ENCODE assay signal across 7 mouse cellular contexts in genomic region chr11:69580091-69580514, GRCm38 (mm10). TPM values are rescaled to one million over a fixed set of nuclear protein-coding genes. Genes with fewer than 3 reads are reported as not detected.
DNase-seq lines count a peak whose midpoint lies in the region; ATAC-seq lines count a peak whose summit lies in the region.

TSS of gene Wrap53 (minus strand) at chr11:69580255.
TSS of gene Trp53 (plus strand) at chr11:69580359.

- peak within 1 kb of the TSS; percentile 83 for H3K4me2 ChIP-seq in embryonic facial prominence, embryonic 11.5 days (ENCODE audit: low read depth, low read length)
- H3K4me2 ChIP-seq in midbrain, embryonic 13.5 days (replicated peaks) = peak within 1 kb of the TSS; percentile 92

- H3K9me3 ChIP-seq in embryonic facial prominence, embryonic 11.5 days (replicated peaks; ENCODE audit: control insufficient read depth, low read length) = no peaks in the 10 kb centered on the region
- no peaks in the 10 kb centered on the region for H3K9me3 ChIP-seq in limb, embryonic 10.5 days (replicated peaks)
- no peaks in the 10 kb centered on the region for H3K9me3 ChIP-seq in midbrain, embryonic 13.5 days

- H3K4me1 ChIP-seq in embryonic facial prominence, embryonic 11.5 days (ENCODE audit: control insufficient read depth, insufficient read depth, low read length) = peaks cover 7% of the 10 kb centered on the region
- peaks cover 41% of the 10 kb centered on the region for H3K4me1 ChIP-seq in limb, embryonic 10.5 days
- peaks cover 50% of the 10 kb centered on the region for H3K4me1 ChIP-seq in midbrain, embryonic 13.5 days (replicated peaks)

- H3K4me3 ChIP-seq in embryonic facial prominence, embryonic 11.5 days (ENCODE audit: low read depth, low read length) = peak within 1 kb of the TSS; percentile 79
- H3K4me3 ChIP-seq in limb, embryonic 10.5 days = peak within 1 kb of the TSS; percentile 71
- H3K4me3 ChIP-seq in midbrain, embryonic 13.5 days (replicated peaks) = peak within 1 kb of the TSS; percentile 89

- DNase-seq in adrenal gland, postnatal 14 days = peak; percentile 95
- DNase-seq in embryonic facial prominence, embryonic 11.5 days (ENCODE audit: low spot score) = peak; percentile 96
- DNase-seq in kidney, adult 11 months = peak; percentile 96
- peak; percentile 88 for DNase-seq in limb, embryonic 10.5 days (ENCODE audit: low spot score)
- DNase-seq in spleen, adult 12 weeks (ENCODE audit: low spot score) = peak; percentile 82

- H3K27ac ChIP-seq in embryonic facial prominence, embryonic 11.5 days (replicated peaks; ENCODE audit: low read depth, low read length) = peak within 1 kb of the TSS; percentile 80
- peak within 1 kb of the TSS; percentile 95 for H3K27ac ChIP-seq in limb, embryonic 10.5 days
- H3K27ac ChIP-seq in midbrain, embryonic 13.5 days = peak within 1 kb of the TSS; percentile 94

- H3K27me3 ChIP-seq in embryonic facial prominence, embryonic 11.5 days (ENCODE audit: control insufficient read depth, insufficient read depth, low read length) = no peaks in the 10 kb centered on the region
- H3K27me3 ChIP-seq in limb, embryonic 10.5 days (ENCODE audit: low read depth, poor library complexity, severe bottlenecking) = no peaks in the 10 kb centered on the region
- no peaks in the 10 kb centered on the region for H3K27me3 ChIP-seq in midbrain, embryonic 13.5 days

- H3K9ac ChIP-seq in embryonic facial prominence, embryonic 11.5 days (replicated peaks; ENCODE audit: low read length) = peak within 1 kb of the TSS; percentile 86
- H3K9ac ChIP-seq in midbrain, embryonic 13.5 days (replicated peaks) = peak within 1 kb of the TSS; percentile 89

- WGBS in embryonic facial prominence, embryonic 11.5 days = under 1% methylated on average over 13 of the region's 13 CpGs
- 0% methylated on average over 13 of the region's 13 CpGs for WGBS in limb, embryonic 10.5 days
- WGBS in midbrain, embryonic 13.5 days = under 1% methylated on average over 13 of the region's 13 CpGs

- H3K36me3 ChIP-seq in embryonic facial prominence, embryonic 11.5 days (replicated peaks; ENCODE audit: control insufficient read depth, insufficient read depth, low read depth, low read length) = no peaks in the 10 kb centered on the region
- H3K36me3 ChIP-seq in limb, embryonic 10.5 days = peaks cover 50% of the 10 kb centered on the region
- peaks cover 3% of the 10 kb centered on the region; the same call in 1 of the 2 replicates for H3K36me3 ChIP-seq in midbrain, embryonic 13.5 days

- peak; percentile 61 for ATAC-seq in embryonic facial prominence, embryonic 11.5 days (replicated peaks; ENCODE audit: insufficient number of reproducible peaks, low FRiP score, low TSS enrichment, low read depth)
- peak; percentile 70 for ATAC-seq in granulocyte monocyte progenitor cell, adult 5-6 weeks (replicated peaks; ENCODE audit: poor library complexity, severe bottlenecking)
- peak; percentile 72 for ATAC-seq in midbrain, embryonic 13.5 days

RNA-seq across cellular contexts. Expression of gene Wrap53, which starts in this region (rescaled TPM):
- total RNA-seq in adrenal gland, postnatal 14 days (2021) = 9.2 and 10.1 TPM in 2 replicates
- polyA plus RNA-seq in embryonic facial prominence, embryonic 11.5 days (2014; fragmentation: Nextera tagmentation; extraction: Ambion mirVana) = 40.2 and 40.9 TPM in 2 replicates
- 8.0 and 18.8 TPM in 2 replicates for total RNA-seq in granulocyte monocyte progenitor cell, adult 5-6 weeks (2014; fragmentation: Nextera tagmentation)
- 6.5 and 11.3 TPM in 2 replicates for total RNA-seq in granulocyte monocyte progenitor cell, adult 5-6 weeks (2017)
- polyA plus RNA-seq in limb, embryonic 10.5 days (2016; fragmentation: Nextera tagmentation; extraction: Ambion mirVana) = 52.3 and 52.8 TPM in 2 replicates
- polyA plus RNA-seq in midbrain, embryonic 13.5 days (2015; fragmentation: Nextera tagmentation; extraction: Ambion mirVana) = 24.5 and 26.9 TPM in 2 replicates

RNA-seq across cellular contexts. Expression of gene Trp53, which starts in this region (rescaled TPM):
- total RNA-seq in adrenal gland, postnatal 14 days (2021) = 66.4 and 78.4 TPM in 2 replicates
- 200 and 215 TPM in 2 replicates for polyA plus RNA-seq in embryonic facial prominence, embryonic 11.5 days (2014; fragmentation: Nextera tagmentation; extraction: Ambion mirVana)
- total RNA-seq in granulocyte monocyte progenitor cell, adult 5-6 weeks (2014; fragmentation: Nextera tagmentation) = 215 and 226 TPM in 2 replicates
- 56.8 and 58.0 TPM in 2 replicates for total RNA-seq in granulocyte monocyte progenitor cell, adult 5-6 weeks (2017)
- polyA plus RNA-seq in limb, embryonic 10.5 days (2016; fragmentation: Nextera tagmentation; extraction: Ambion mirVana) = 243 and 267 TPM in 2 replicates
- 84.2 and 93.4 TPM in 2 replicates for polyA plus RNA-seq in midbrain, embryonic 13.5 days (2015; fragmentation: Nextera tagmentation; extraction: Ambion mirVana)

Comparison
In these comparisons a context has a peak if more than half of its experiments do, and no peak if none do; other contexts are left out.
1. Peak in every context shown above with its lines: DNase-seq, ATAC-seq, H3K4me3 ChIP-seq and H3K27ac ChIP-seq.